Mouse (Mus musculus) cortical plate, adult 2 months (tissue): Measurements from ENCODE around the gene Rnf113a1.

Source experiments
- CTCF ChIP-seq: fragments of 200-500 bp; IDR thresholded peaks from 2 replicates; pipeline ENCODE4 v1.5.1; 2011; ENCODE audit warnings: mild to moderate bottlenecking, control low read depth, low read length; ENCODE audit not compliant: insufficient read depth; ENCODE audit errors: extremely low read depth
- POLR2A ChIP-seq: fragments of 200-500 bp; IDR thresholded peaks from 2 replicates; pipeline ENCODE4 v1.6.1; 2011; ENCODE audit warnings: mild to moderate bottlenecking, low read length, control low read depth; ENCODE audit not compliant: insufficient read depth; ENCODE audit errors: extremely low read depth

- no peak for TF ChIP-seq CTCF
- no peak for TF ChIP-seq POLR2A
Measured at GRCm38 (mm10) chrX:37210941-37211340, 19.9 kb downstream of the Rnf113a1 start, which contains the start of gene Gm9.
